Mouse (Mus musculus): ENCODE measurements around the gene Lrp6. TPM values are rescaled to one million over a fixed set of nuclear protein-coding genes. Genes with fewer than 3 reads are reported as not detected.

Lrp6 gene
- 15.0 and 15.5 TPM in 2 replicates for total RNA-seq (2015)
- total RNA-seq (2017) = 18.3 and 25.7 TPM in 2 replicates

DNA sequence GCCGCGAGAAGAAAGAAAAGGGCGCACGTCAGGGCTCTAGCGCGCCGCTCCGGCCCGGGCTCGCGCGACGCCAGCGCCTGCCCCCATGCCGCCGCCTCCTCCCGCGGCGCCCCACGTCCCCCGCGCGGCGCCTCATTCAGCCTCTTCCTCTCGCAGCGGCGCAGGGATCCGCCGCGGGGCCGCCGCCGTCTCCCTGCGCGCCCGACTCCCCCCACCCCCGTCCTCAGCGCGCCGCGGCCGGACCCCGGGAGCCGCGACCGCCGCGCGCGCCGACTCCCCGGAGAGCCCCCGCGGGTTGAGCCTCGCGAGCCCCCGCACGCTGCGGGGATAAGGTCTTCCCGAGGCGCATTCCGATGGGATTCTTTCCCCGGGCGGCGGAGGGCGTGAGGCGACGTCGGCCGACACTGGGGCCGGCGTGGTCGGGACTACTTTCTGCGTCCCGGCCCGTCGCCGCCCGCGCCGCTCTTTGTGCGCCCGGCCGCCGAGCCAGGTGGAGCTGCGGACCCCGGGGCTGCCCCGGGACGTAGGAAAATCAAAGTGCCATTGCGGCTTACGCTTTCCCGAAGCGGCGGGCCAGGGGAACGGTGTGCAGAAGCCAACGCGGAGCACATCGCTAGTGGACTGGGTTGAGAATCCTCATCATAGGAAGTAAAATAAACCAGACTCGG lies at the start of gene Lrp6:
Gene Lrp6, minus strand, starts transcription at position 148 of the 668 bp plus-strand sequence.
- peak; percentile 87 for ATAC-seq (ENCODE audit: poor library complexity, severe bottlenecking)

- peak; percentile 92 for ATAC-seq (ENCODE audit: poor library complexity, severe bottlenecking)
Measured at GRCm38 (mm10) chr6:134614723-134615648, 48.2 kb upstream of the Lrp6 start.

DNA sequence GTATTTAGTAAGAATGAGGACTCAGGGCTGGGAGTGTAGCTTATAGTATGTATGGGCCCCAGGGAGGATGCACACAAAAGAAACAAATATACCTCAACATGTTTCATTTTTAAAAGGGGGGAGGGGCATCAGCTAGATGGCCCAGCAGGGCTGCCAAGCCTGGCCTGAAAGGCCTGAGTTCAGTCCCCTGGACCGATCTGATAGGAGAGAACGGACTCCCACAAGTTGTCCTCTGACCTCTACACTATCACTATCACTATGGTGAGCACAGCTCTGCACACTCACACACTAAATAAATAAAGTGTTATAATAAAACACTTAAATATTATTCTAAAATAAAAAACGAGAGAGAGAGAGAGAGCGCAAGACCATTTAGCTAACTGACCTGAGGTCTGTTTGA lies 47.6 kb upstream of the Lrp6 start:
- ATAC-seq (ENCODE audit: poor library complexity, severe bottlenecking) = no peak

- ATAC-seq (ENCODE audit: poor library complexity, severe bottlenecking) = no peak
Measured at GRCm38 (mm10) chr6:134611896-134612295, 45.1 kb upstream of the Lrp6 start.

DNA sequence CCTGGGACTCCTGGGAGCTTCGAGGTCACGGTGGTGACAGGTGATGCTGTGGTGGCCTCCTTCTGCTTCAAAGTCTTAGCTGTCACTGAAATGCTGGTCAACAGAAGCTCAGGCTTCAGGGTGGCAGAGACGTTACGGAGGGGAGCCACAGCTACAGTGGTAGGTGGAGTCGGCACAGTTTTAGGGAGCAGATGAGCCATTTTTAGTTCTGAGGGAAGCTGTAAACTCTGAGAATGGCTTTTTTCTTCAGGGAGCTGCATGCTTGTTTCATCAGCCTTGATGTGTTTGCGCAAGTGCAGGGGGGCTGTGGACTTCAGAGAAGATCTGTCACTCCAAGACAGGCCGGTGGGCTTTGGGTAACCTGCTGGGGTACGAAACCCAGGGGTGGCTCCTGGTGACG lies 43.6 kb upstream of the Lrp6 start:
- no peak for ATAC-seq (ENCODE audit: poor library complexity, severe bottlenecking)

GRCm38 (mm10) chr6:134606949-134607746 lies 40.4 kb upstream of the Lrp6 start:
- ATAC-seq (ENCODE audit: poor library complexity, severe bottlenecking) = peak; percentile 78

GRCm38 (mm10) chr6:134606540-134606939 lies 39.8 kb upstream of the Lrp6 start:
- ATAC-seq (ENCODE audit: poor library complexity, severe bottlenecking) = 0 out of 2 replicates have a peak, but pooled peaks have one; percentile 31

GRCm38 (mm10) chr6:134605196-134605595 lies 38.4 kb upstream of the Lrp6 start:
- no peak for ATAC-seq (ENCODE audit: poor library complexity, severe bottlenecking)

- ATAC-seq (ENCODE audit: poor library complexity, severe bottlenecking) = no peak
Measured at GRCm38 (mm10) chr6:134602371-134603003, 35.7 kb upstream of the Lrp6 start.

GRCm38 (mm10) chr6:134601766-134602165 lies 35.0 kb upstream of the Lrp6 start:
- ATAC-seq (ENCODE audit: poor library complexity, severe bottlenecking) = no peak

DNA sequence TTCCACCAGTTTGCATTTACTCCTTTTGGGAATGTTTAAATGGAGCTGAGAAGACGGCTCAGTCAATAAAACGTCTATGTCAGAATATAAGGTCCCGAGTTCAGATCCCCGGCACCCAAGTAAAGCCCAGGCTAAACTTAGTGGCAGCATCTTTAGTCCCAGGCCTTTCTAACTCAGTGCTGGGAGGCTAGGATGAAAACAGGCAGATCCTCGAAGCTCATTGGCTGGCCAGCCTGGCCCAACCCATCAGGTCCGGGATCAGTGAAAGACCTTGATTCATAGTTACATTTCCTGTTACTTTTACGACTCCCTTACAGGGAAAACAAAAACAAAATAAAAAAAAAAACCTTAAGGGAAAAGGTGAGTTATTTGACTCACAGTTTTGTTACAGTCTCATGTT lies 34.4 kb upstream of the Lrp6 start:
- no peak for ATAC-seq (ENCODE audit: poor library complexity, severe bottlenecking)

DNA sequence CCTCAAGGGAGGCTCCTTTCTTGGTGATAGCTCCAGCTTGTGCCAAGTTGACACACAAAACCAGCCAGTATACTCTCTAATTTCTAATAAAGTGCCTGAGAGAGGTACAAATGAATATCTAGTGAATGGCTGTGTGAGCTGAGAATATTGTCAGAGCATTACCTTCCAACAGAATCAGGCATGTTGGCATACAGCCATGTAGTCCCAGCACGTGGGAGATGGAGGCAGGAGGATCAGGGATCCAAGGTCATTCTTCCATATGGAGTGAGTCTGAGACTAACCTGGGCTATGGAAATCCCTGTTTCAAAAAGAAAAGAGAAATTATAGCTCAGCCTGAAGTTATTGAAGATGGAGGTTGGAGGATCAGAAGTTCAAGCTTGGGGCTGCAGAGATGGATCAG lies 32.5 kb upstream of the Lrp6 start:
- no peak for ATAC-seq (ENCODE audit: poor library complexity, severe bottlenecking)

DNA sequence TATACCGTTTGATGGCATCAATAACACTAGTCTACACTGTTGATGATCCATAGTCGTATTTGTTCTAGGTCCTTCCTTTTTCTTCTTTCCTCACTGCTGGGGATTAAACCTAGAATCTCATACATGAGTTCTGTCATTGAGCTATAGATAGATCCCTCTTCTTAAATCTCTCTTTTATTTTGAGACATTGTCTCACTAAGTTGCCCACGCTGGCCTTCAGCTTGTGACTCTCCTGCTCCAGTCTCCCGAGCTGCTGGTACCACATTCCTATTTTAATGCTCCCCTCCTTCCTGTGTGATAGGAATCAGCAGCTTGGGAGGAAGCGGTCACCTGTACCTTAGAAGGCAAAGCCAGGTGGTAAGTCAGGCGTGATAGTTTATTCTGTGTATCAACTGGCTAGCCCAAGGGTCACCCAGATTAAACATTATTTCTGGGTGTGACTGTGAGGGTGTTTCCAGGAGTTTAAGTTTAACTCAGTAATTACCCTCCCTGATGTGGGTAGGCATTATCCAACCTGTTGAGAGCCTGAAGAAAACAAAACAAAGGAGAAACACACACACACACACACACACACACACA lies 31.0 kb upstream of the Lrp6 start:
- ATAC-seq (ENCODE audit: poor library complexity, severe bottlenecking) = no peak

- peak; percentile 71 for ATAC-seq (ENCODE audit: poor library complexity, severe bottlenecking)
Measured at GRCm38 (mm10) chr6:134594569-134595442, 28.0 kb upstream of the Lrp6 start.

DNA sequence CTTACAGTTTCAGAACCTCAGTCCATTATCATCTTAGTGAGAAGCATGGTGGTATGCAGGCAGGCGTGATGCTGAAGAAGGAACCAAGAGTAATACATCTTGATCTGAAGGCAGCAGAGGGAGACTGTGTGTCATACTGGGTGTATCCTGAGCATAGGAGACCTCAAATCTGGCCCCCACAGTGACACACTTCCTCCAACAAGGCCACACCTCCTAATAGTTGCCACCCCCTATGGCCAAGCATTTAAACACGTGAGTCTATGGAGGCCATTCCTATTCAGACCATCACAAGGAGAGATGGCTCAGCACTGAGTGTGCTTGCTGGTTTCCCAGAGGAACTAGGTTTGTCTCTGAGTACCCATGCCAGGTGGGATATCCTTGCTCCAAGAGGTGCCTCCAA lies 24.8 kb upstream of the Lrp6 start:
- ATAC-seq (ENCODE audit: poor library complexity, severe bottlenecking) = no peak

DNA sequence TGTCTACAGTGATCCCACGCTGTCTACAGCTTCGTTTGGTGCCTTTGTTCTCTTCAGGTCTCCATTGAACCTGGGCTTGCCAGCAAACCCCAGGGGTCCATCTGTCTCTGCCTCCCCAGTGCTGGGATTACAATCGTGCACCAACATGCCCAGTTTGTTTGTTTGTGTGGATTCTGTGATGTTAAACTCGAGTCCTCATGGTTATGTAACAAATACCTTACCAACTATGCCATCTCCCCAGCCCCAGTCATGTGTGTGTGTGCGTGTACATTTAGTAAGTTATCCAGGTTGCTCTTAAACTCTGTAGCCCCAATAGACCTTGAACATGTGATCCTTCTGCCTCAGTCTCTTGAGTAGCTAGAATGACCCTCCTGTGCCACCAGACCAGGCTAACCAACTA lies 19.5 kb upstream of the Lrp6 start:
- no peak for ATAC-seq (ENCODE audit: poor library complexity, severe bottlenecking)

- no peak for ATAC-seq (ENCODE audit: poor library complexity, severe bottlenecking)
Measured at GRCm38 (mm10) chr6:134584616-134585015, 17.9 kb upstream of the Lrp6 start.

DNA sequence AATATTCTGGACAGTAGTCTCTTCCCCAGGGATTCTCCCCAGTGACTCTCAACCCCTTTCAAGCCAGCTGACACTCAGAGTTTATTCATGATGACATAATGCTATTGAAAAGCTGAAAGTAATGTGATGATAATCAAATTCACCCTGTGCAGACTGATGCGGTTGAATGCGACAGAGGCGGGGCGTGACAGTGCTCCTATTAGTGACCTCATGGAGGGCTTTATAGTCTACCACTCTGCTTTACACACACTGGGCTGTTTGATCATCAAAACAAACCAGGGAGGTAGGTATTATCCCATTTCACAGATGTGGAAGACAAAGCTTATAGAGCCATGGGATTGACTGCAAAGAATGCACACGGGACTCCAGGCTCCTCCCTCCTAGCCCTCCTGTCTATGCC lies 15.3 kb upstream of the Lrp6 start:
- no peak for ATAC-seq (ENCODE audit: poor library complexity, severe bottlenecking)

- ATAC-seq (ENCODE audit: poor library complexity, severe bottlenecking) = no peak
Measured at GRCm38 (mm10) chr6:134579506-134579905, 12.7 kb upstream of the Lrp6 start.

Measured in megakaryocyte, adult 5-6 weeks (primary cell).